Mouse (Mus musculus): ENCODE results near the gene Ptbp2. TPM values are rescaled to one million over a fixed set of nuclear protein-coding genes. Genes with fewer than 3 reads are reported as not detected.

The Ptbp2 gene
- 10 to 100 TPM; 14.4 to 18.9 TPM for polyA plus RNA-seq (2017; shearing (Covaris generic))

DNA sequence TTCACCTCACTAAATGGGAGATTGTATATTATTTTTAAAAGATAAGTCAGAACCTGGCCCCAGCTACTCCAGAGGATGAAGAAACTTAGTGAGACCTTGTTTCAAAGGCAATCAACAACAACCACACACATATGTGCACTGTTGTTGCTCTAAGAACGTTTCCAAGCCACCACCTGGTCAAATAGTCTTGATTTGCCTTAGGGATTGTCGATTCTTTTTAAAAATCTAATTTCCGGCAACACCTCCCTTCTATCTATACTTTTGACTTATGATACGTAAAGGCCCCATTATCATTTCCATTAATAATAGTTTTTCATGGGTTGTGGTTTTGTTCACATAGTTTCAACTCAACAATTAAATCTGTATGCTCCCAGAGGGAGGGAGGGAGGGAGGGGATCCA is at the start of gene Ptbp2:
Ptbp2 (minus strand) TSS at position 101 of the 400 bp plus-strand sequence.

All from inflammation-experienced regulatory T-cells (primary cell).